Mouse (Mus musculus) heart, embryonic 11.5 days (tissue): Measurements from ENCODE around the gene Ahnak. TPM values are rescaled to one million over a fixed set of nuclear protein-coding genes. Genes with fewer than 3 reads are reported as not detected.
"Not testable (repeated sequence)": the region's sequence is repeated elsewhere in the genome, so short reads cannot be mapped to it uniquely, and the experiment has no call there.

Experiments used
- ATAC-seq: fragments of 200-750 bp; cut with Nextera tagmentation; replicated peaks from 2 replicates; pipeline ENCODE4 v1.8.0; 2017; ENCODE audit warnings: moderate library complexity; ENCODE audit not compliant: insufficient number of reproducible peaks, low FRiP score, low TSS enrichment
- H3K27ac ChIP-seq: fragments of 300-500 bp; sonication (generic); 2 replicates; pipeline ENCODE4 v1.5.1; 2014; ENCODE audit warnings: mild to moderate bottlenecking, low read depth, low read length
- H3K27me3 ChIP-seq: fragments of 300-500 bp; sonication (generic); 2 replicates; pipeline ENCODE4 v1.6.1; 2014; ENCODE audit warnings: mild to moderate bottlenecking, low read length, mixed read lengths; ENCODE audit not compliant: control insufficient read depth, insufficient read depth
- H3K36me3 ChIP-seq: fragments of 300-500 bp; sonication (generic); 2 replicates; pipeline ENCODE4 v1.6.1; 2014; ENCODE audit warnings: mild to moderate bottlenecking, low read length, moderate library complexity, mixed read lengths; ENCODE audit not compliant: control insufficient read depth, insufficient read depth
- H3K4me1 ChIP-seq: fragments of 300-500 bp; sonication (generic); 2 replicates; pipeline ENCODE4 v1.6.1; 2014; ENCODE audit warnings: low read length; ENCODE audit not compliant: control insufficient read depth, insufficient read depth
- H3K4me2 ChIP-seq: fragments of 300-500 bp; sonication (generic); 2 replicates; pipeline ENCODE4 v1.6.1; 2014; ENCODE audit warnings: mild to moderate bottlenecking, moderate library complexity
- H3K4me3 ChIP-seq: fragments of 300-500 bp; sonication (generic); 2 replicates; pipeline ENCODE4 v1.5.1; 2014; ENCODE audit warnings: low read depth, low read length
- H3K9ac ChIP-seq: fragments of 300-500 bp; sonication (generic); 2 replicates; pipeline ENCODE4 v1.6.1; 2014; ENCODE audit warnings: mild to moderate bottlenecking, low read depth, low read length, moderate library complexity
- H3K9me3 ChIP-seq: fragments of 300-500 bp; sonication (generic); replicated peaks from 2 replicates; pipeline ENCODE4 v1.6.1; 2016; ENCODE audit warnings: low read length; ENCODE audit not compliant: control insufficient read depth
- WGBS: fragments of 180-500 bp; shearing (Covaris S2); extraction: QIAGEN DNeasy Blood & Tissue Kit; methylation state at CpG from one replicate; pipeline ENCODE4 v1.1.7; 2014; ENCODE audit not compliant: insufficient replicate concordance; 5-methylcytosine and 5-hydroxymethylcytosine counted together
- polyA plus RNA-seq: library from polyadenylated mRNA; unstranded; fragments of >200 nt; fragmentation: Nextera tagmentation; extraction: Ambion mirVana; gene quantifications from 2 replicates; pipeline ENCODE4 v1.2.1, GENCODE M21; 2014

Gene Ahnak
- polyA plus RNA-seq, 1 experiment from 2014 or later: 17.4 TPM

DNA sequence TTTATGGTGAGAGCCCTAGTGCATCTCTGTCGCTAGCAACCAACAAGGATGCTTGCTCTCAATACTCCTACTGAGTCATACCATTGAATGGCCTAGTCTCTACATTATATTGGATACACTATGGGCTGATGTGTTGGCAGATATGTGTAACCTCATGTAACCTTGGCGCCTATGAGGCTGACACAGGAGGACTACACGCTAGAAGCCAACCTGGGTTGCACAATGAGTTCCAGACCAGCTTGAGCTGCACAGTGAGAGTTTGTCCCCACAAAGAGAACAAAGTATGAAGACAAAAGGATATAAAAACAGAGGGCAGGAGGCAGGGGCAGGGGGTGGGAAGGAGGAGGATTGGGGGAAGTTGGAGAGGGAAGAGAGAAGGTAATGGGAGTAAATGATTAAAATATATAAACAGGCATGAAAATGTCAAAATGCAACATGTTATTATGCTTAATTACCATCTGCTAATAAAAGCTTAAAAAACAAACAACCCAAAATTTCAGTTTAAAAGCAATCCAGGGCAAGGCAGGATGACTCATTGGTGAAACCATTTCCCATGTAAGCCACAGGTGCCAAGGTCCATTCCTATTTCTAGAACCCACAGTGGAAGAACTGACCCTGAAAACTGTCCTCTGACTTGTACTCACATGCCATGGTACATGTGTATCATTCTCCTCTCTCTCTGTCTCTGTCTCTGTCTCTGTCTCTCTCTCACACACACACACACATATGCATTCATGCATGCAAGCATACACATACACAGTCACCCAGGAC is 130.8 kb downstream of the Ahnak start:
- no peak for ATAC-seq
- Histone ChIP-seq H3K27me3 (no peaks in the 10 kb centered on the region), H3K36me3 (no peaks in the 10 kb centered on the region; the same call in 1 of the 2 replicates), H3K27ac (no peak overlapping the region), H3K4me3 (no peak overlapping the region), H3K9ac (no peak overlapping the region), H3K4me2 (no peak overlapping the region), H3K4me1 (no peaks in the 10 kb centered on the region), H3K9me3 (no peaks in the 10 kb centered on the region)
- WGBS: 84% methylated on average over 3 of the region's 3 CpGs

DNA sequence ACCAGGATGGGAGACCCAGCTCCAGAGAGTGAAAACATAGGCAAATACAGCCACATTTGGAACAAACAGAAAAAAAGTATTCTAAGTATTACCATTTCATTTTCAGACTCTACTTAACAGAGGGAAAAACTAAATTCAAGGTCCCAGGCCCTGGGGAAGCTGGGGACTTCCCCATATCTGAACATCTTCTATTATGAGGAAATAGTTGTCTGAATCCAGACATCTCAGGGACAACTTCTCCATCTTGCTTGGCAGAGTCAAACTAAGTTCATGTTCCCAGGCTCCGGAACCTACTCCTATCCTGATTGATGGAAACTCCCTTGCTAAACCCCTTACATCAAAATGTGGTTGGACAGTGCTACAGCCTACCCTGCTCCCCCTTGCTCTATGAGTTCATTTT is 133.3 kb downstream of the Ahnak start:
- Histone ChIP-seq H3K36me3 (peaks cover 2% of the 10 kb centered on the region; the same call in 1 of the 2 replicates), H3K9ac (no peak overlapping the region), H3K4me3 (no peak overlapping the region), H3K9me3 (no peaks in the 10 kb centered on the region), H3K4me2 (no peak overlapping the region), H3K4me1 (no peaks in the 10 kb centered on the region), H3K27me3 (no peaks in the 10 kb centered on the region), H3K27ac (no peak overlapping the region)
- 88% methylated on average over 1 of the region's 1 CpGs for WGBS
- ATAC-seq: no peak

DNA sequence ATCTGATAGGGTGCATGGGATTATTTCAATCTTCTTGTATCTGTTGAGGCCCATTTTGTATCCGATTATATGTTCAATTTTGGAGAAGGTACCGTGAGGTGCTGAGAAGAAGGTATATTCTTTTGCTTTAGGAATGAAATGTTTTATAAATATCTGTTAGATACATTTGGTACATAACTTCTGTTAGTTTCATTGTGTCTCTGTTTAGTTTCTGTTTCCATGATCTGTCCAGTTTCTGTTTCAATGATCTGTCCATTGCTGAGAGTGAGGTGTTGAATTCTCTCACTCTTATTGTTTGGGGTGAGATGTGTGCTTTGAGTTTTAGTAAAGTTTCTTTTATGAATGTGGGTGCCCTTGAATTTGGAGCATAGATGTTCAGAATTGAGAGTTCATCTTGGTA is 134.9 kb downstream of the Ahnak start:
- not testable (repeated sequence) for H3K4me3 ChIP-seq, H3K4me1 ChIP-seq, H3K4me2 ChIP-seq, H3K27me3 ChIP-seq, H3K9me3 ChIP-seq, H3K36me3 ChIP-seq, ATAC-seq, H3K9ac ChIP-seq, H3K27ac ChIP-seq
- 89% methylated on average over 2 of the region's 2 CpGs for WGBS

Other genes with a start within 250 kb of the Ahnak start
- gene 1700092M07Rik, start 248.6 kb upstream of the Ahnak start, polyA plus RNA-seq: 0.99 and 2.2 TPM in 2 replicates
- 82.2 and 85.1 TPM in 2 replicates for gene Stx5a, start 247.9 kb upstream of the Ahnak start, polyA plus RNA-seq
- 126 and 138 TPM in 2 replicates for gene Nxf1, start 232.2 kb upstream of the Ahnak start, polyA plus RNA-seq
- gene Tmem223, start 218.3 kb upstream of the Ahnak start, polyA plus RNA-seq: 146 and 150 TPM in 2 replicates
- 63.9 and 69.9 TPM in 2 replicates for gene Tmem179b, start 214.8 kb upstream of the Ahnak start, polyA plus RNA-seq
- gene Taf6l, start 202.9 kb upstream of the Ahnak start, polyA plus RNA-seq: 12.8 and 14.3 TPM in 2 replicates
- gene Polr2g, start 190.7 kb upstream of the Ahnak start, polyA plus RNA-seq: 138 and 155 TPM in 2 replicates
- gene Zbtb3, start 186.7 kb upstream of the Ahnak start, polyA plus RNA-seq: 3.9 and 5.2 TPM in 2 replicates
- gene Ttc9c, start 170.0 kb upstream of the Ahnak start, polyA plus RNA-seq: 32.3 and 34.0 TPM in 2 replicates
- gene Hnrnpul2, start 169.3 kb upstream of the Ahnak start, polyA plus RNA-seq: 4.6 and 6.1 TPM in 2 replicates
- gene AC129217.1, start 159.5 kb upstream of the Ahnak start, polyA plus RNA-seq: not detected in 2 replicates
- gene Bscl2, start 151.8 kb upstream of the Ahnak start, polyA plus RNA-seq: 37.9 and 41.7 TPM in 2 replicates
- 3.5 and 4.2 TPM in 2 replicates for gene Gng3, start 150.1 kb upstream of the Ahnak start, polyA plus RNA-seq
- 0.33 and 0.44 TPM in 2 replicates for gene Lrrn4cl, start 138.5 kb upstream of the Ahnak start, polyA plus RNA-seq
- 141 and 143 TPM in 2 replicates for gene Ubxn1, start 117.8 kb upstream of the Ahnak start, polyA plus RNA-seq
- 53.5 and 59.0 TPM in 2 replicates for gene Uqcc3, start 108.4 kb upstream of the Ahnak start, polyA plus RNA-seq
- 60.1 and 72.4 TPM in 2 replicates for gene Lbhd1, start 105.6 kb upstream of the Ahnak start, polyA plus RNA-seq
- gene Gm49403, start 105.4 kb upstream of the Ahnak start, polyA plus RNA-seq: not detected in 2 replicates
- 77.5 and 86.8 TPM in 2 replicates for gene 1810009A15Rik, start 100.4 kb upstream of the Ahnak start, polyA plus RNA-seq
- gene Gm49416, start 100.4 kb upstream of the Ahnak start, polyA plus RNA-seq: not detected in 2 replicates
- gene Ints5, start 96.3 kb upstream of the Ahnak start, polyA plus RNA-seq: 19.2 and 24.6 TPM in 2 replicates
- 66.6 and 81.4 TPM in 2 replicates for gene Ganab, start 91.2 kb upstream of the Ahnak start, polyA plus RNA-seq
- gene B3gat3, start 68.9 kb upstream of the Ahnak start, polyA plus RNA-seq: 33.2 and 35.9 TPM in 2 replicates
- 1.2 and 1.7 TPM in 2 replicates for gene Rom1, start 59.9 kb upstream of the Ahnak start, polyA plus RNA-seq
- 8.1 and 8.5 TPM in 2 replicates for gene Eml3, start 59.7 kb upstream of the Ahnak start, polyA plus RNA-seq
- 30.0 and 39.9 TPM in 2 replicates for gene Mta2, start 47.4 kb upstream of the Ahnak start, polyA plus RNA-seq
- gene Tut1, start 35.4 kb upstream of the Ahnak start, polyA plus RNA-seq: 17.1 and 19.8 TPM in 2 replicates
- gene Eef1g, start 22.2 kb upstream of the Ahnak start, polyA plus RNA-seq: 344 TPM in 2 replicates
- gene Scgb1a1, start 98.7 kb downstream of the Ahnak start, polyA plus RNA-seq: not detected in 2 replicates
- 8.4 and 12.2 TPM in 2 replicates for gene Asrgl1, start 146.4 kb downstream of the Ahnak start, polyA plus RNA-seq